Mouse (Mus musculus) stomach, postnatal 0 days (tissue): ENCODE measurements around the gene Leo1.
"Not testable (repeated sequence)": the region's sequence is repeated elsewhere in the genome, so short reads cannot be mapped to it uniquely, and the experiment has no call there.

Experiments
- CTCF ChIP-seq: IDR thresholded peaks from 2 replicates; pipeline ENCODE4 v1.5.1; 2016; ENCODE audit warnings: antibody characterized with exemption, low read depth, mild to moderate bottlenecking, moderate library complexity
- EP300 ChIP-seq: optimal IDR thresholded peaks from 2 replicates; pipeline ENCODE3; 2016; ENCODE audit warnings: antibody characterized with exemption

DNA sequence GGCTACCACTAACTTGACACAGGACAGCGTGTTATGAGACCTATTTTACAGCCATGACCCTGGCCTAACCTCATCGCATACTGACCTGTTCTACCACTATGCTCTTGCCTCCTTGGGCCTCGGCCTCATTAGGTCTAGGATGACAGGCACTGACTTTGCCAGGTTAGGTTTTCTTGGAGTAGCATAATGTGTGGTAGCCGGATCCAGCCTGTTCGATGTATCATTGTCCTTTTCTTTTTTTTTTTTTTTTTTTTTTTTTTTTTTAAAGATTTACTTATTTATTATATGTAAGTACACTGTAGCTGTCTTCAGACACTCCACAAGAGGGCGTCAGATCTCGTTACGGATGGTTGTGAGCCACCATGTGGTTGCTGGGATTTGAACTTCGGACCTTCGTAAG lies 5.2 kb downstream of the Leo1 start:
- not testable (repeated sequence) for TF ChIP-seq CTCF, EP300
